Mouse (Mus musculus) liver, postnatal 0 days (tissue): Measurements from ENCODE around the gene Tbc1d12.

ENCODE experiments used
- CTCF ChIP-seq: sonication (generic); IDR thresholded peaks from 2 replicates; pipeline ENCODE4 v1.5.1; 2016; ENCODE audit warnings: antibody characterized with exemption, low read depth
- EP300 ChIP-seq: IDR thresholded peaks from 2 replicates; pipeline ENCODE4 v1.6.1; 2016; ENCODE audit warnings: antibody characterized with exemption, low read depth, mild to moderate bottlenecking

GRCm38 (mm10) chr19:38862523-38862922, 26.1 kb downstream of the Tbc1d12 start:
- TF ChIP-seq CTCF (no peak), EP300 (no peak)
